Mouse (Mus musculus): ENCODE results near the gene Cc2d1a.

Gene Cc2d1a

GRCm38 (mm10) chr8:84147769-84148530 lies at the start of gene Cc2d1a, which contains the start of gene 4930432K21Rik:
Gene Cc2d1a (minus strand): TSS chr8:84147936.
Gene 4930432K21Rik (plus strand): TSS chr8:84148025.
- DNase-seq: peak; percentile 95 to 97

DNA sequence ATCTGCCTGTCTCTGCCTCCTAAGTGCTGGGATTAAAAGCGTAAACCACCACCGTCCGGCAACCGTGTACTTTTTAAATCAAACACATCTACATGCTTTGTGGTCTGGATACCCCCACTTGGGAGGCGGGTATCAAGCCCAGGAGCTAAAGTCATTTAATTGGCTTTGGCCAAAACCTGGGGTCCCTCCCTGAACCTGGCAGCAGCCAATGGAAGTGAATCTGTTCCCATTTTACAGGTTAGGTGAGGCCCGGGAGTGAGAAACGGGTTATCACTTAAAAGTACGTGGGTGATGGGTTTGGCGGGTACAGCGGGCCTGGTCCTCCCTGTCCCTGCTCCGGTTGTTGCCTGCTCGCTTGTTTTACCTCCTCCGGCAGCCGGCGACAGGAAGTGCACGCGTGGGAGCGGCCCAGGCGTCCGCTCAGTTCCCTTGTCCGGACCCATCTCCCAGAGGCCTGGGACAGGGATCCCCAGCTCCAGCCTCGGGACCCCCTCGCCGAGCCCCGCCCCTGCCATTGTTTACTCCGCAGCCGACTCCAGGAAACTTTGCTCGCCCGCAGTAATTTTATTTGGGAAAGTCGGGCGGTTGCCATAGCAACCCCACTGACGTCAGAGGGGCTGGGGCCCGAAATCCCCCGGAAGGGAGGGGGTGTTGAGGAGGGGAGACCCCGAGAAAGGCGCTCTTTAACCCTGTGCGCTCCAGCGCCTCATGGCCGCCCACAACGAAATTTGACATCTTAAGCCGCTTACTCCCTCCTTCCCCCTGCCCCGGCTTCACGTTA lies 49.6 kb upstream of the Cc2d1a start:
- peak; percentile 85 to 87 for DNase-seq

- no peak for DNase-seq
These were observed 46.5 kb upstream of the Cc2d1a start for GRCm38 (mm10) chr8:84194224-84194743.

GRCm38 (mm10) chr8:84193566-84193965 lies 45.8 kb upstream of the Cc2d1a start:
- DNase-seq: no peak

GRCm38 (mm10) chr8:84193161-84193560 lies 45.4 kb upstream of the Cc2d1a start:
- no peak for DNase-seq

DNA sequence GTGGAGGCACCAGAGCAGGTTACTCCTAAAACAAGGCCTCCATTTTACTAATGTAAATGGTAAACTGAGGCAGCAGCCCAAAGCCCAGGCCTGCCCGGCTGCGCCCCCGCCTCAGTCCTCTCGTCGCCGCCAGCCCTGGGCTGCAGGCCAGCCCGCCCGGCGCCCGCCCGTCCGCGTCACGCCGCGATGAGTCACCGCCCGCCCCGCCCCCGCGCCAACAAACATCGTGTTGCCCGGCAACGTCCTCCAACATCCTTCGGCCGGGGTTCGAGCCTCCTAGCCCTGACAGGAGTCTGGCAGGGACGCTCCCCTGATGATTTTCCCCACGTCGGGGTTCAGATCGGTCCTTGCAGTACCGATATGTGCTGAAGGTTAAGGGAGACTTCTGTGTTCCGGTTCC lies 44.8 kb upstream of the Cc2d1a start:
- DNase-seq: peak; percentile 59 to 62

DNA sequence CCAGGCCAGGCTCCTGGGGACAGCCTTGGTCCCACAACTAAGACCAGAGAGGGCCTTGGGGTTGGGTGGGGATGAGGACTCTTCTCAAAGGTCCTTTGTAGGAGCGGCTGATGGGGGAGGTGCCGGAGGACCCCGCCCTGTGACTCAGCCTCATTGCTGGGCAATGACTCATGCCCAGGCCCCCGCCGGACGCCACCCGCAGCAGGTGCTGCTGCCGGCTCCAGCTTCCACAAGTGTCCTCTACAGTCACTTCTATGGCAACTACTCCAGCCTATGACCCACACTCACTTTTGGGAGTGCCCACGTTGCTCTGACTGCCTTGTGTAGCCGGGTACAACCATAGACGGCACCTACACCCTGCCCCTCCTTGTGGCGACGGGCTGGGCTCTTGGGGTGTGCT lies 44.3 kb upstream of the Cc2d1a start:
- DNase-seq: no peak

DNA sequence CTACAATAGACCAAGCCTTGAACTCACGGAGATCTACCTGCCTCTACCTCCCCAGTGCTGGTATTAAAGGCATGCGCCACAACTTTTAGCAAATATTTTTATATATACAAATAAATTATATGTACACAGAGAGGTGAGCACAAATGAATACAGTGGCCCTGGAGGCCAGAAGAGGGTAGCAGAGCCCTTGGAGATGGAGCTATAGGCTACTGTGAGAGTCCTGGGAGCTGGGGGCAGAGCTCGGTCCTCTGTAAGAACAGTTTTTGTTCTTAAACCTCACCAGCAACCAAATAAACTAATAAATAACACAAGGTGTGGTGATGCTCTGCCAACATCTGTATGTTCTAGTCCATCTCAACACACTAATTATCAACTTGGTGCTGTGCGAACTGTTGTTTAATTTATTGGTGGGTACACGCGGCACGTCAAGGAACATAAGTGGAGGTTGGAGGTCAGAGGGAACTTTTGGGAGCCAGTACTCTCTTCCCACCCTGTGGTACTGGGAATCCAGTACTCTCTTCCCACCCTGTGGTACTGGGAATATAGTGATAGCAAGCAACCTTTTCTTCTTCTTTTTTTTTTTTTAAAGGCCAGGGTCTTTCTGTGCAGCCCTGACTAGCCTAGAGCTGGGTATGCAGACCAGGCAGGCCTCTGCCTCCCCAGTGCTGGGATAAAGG lies 42.6 kb upstream of the Cc2d1a start:
- peak in 1 of 2 experiments; percentile 16 for DNase-seq

GRCm38 (mm10) chr8:84189603-84190002 lies 41.9 kb upstream of the Cc2d1a start:
- no peak for DNase-seq

- DNase-seq: no peak
These were observed 40.9 kb upstream of the Cc2d1a start for GRCm38 (mm10) chr8:84188671-84189070.

GRCm38 (mm10) chr8:84187065-84187755 lies 39.5 kb upstream of the Cc2d1a start:
- peak; percentile 85 to 86 for DNase-seq

DNA sequence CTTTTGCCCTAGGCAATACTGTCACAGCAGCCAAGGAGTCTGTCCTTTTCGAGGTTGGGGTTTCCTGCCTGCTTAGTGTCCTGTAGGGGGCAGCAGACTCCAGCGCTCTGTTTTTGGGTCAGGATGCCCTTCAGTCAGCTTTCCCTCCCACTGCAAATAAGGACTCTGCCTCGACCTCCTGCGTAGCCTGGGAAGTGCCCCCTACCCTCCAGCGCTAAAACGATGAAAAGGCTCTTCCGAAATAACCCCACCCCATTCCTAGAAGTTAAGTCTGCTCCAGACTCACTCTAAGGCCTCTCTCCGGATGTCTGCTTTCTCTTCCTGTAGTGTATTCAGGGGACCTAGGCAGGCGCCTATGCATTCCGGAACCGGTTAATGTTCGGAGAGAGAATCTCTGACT lies 38.8 kb upstream of the Cc2d1a start:
- DNase-seq: peak; percentile 75 to 77

DNA sequence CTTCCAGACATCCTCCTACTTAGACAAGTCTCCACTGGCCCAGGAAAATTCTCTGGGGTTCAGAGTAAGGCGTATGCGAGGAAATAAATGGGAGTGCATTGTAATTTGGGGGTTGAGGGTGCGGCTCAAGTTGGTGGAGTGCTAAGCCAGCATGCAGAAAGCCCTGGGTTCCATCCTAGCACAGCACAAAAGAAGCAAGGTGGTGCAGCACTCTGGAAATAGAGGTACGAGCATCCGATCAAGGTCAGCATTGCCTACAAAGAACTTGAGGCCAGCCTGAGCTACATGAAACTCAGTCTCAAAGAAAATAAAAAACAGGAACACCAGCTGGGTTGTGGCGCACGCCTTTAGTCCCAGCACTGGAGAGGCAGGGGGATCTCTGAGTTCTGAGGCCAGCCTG lies 37.4 kb upstream of the Cc2d1a start, which contains the start of gene Nanos3:
Gene Nanos3 (minus strand): TSS at position 101 of the 400 bp plus-strand sequence.
- DNase-seq: no peak

DNA sequence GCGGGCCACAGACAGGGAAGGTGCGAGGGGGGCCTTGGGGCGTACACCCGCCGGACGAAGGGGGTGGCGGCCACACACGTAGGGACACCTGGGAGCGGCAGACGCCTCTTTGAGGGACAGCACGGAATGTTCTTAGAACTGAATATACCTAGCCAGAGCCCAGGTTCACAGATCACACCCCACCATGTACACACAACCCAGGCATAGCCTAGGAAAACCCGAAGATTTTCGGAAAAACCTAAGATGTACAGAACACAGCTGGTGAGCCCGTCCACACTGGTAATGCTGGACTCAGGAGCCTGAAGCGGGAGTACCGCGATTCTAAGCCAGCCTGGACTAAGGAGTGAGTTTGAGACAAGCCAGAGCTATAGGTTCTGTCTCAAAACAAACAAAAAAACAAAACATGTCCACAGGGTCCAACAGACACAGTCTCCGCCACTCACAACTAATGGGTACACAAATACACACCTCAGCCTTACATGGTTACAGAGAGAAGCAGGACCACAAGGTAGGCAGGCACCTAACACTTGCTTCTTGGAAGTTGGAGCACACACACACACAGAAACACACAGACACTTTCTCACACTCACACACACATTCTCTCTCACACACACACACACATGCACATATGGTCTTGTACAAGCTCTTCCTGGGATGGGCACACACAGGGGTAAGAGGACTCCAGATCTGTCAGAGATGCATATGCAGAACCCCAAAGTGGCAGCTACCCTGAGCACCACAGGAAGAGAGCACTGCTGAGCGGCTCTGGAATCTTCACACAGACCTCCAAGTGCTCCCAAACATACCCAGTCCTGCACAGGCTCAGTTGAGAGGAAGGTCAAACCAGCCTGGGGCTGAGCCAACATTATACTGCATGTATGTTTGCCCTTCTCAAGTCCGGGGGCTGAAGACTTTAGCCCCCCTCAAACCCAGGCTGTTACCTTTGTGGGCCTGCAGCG lies 36.6 kb upstream of the Cc2d1a start:
- peak in 1 of 2 experiments; percentile 60 for DNase-seq

GRCm38 (mm10) chr8:84183261-84184084 lies 35.7 kb upstream of the Cc2d1a start:
- peak; percentile 66 to 74 for DNase-seq

- peak in 1 of 2 experiments; percentile 32 for DNase-seq
These were observed 35.1 kb upstream of the Cc2d1a start for GRCm38 (mm10) chr8:84182833-84183232.

DNA sequence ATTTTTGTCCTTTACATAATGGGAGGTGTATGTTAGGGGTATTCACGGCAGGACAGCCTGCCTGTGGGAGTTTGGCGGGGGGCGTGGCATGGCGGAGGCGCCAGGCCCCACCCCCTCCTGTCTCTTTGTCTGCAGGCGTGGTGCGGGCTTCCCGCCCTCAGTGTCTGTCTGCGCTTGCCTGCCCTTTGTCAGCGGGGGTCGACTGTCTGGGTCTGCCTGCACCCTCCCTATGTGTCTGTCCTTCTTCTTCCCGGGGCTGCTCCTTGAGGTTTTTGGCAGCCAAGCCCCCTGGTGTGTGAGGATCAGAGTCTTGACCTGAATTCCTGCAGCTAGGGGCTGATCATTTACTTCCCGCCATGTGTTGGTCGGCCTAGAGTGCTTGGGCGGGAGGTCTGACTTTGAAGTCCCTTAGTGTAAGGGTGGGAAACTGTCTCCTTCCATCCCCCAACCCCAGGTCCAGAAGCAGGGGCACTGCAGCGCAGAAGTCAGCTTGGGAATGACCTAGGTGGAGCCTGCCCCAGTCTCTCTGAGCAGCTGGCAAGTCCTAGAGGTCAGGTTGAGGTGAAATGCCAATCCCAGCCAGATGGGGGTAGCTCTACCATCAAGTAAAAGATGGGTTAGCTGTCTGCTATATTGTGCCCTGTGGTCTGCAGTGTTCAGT lies 32.9 kb upstream of the Cc2d1a start:
- DNase-seq: peak; percentile 77 to 83

DNA sequence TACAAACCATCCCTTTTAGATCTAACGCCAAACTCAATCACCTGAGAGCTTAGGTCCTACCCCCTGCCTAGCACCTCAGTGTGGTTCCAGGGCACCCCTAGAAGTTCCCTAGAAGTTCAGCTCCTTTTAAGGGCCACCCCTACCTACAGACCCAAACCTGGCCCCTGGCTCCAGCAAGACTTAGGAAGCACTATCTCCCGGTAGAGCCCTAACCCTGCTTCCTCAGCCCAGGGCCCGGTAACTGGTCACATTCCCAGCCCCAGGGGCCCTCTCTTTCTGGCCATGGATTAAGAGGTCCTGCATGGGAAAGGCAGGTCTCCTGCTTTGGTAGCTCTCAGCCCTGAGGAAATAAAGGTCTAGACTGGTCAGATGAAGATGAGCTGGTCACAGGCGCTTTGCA lies 32.2 kb upstream of the Cc2d1a start:
- DNase-seq: no peak

GRCm38 (mm10) chr8:84178592-84178991 lies 30.9 kb upstream of the Cc2d1a start:
- no peak for DNase-seq

- DNase-seq: no peak
These were observed 29.7 kb upstream of the Cc2d1a start for GRCm38 (mm10) chr8:84177405-84177804.

Data from thymus, postnatal 36 days (tissue).